Mouse (Mus musculus) forebrain, embryonic 14.5 days (tissue): ENCODE measurements around the gene Ykt6. TPM values are rescaled to one million over a fixed set of nuclear protein-coding genes. Genes with fewer than 3 reads are reported as not detected.

Experiments used
- ATAC-seq: fragments of 200-750 bp; cut with Nextera tagmentation; 2 replicates; pipeline ENCODE4 v1.8.0; 2017; ENCODE audit warnings: mild to moderate bottlenecking, moderate library complexity
- DNase-seq: peaks from one replicate; pipeline ENCODE4 v3.0.0-alpha.2; 2015; ENCODE audit warnings: low spot score
- H3K27ac ChIP-seq: fragments of 300-500 bp; sonication (generic); 2 replicates; pipeline ENCODE4 v1.5.1; 2014; ENCODE audit warnings: low read depth, mild to moderate bottlenecking, control low read depth, low read length, moderate library complexity
- H3K27me3 ChIP-seq: fragments of 300-500 bp; sonication (generic); replicated peaks from 2 replicates; pipeline ENCODE4 v1.6.1; 2014; ENCODE audit warnings: low read length, control low read depth, mixed read lengths; ENCODE audit not compliant: control insufficient read depth, insufficient read depth
- H3K36me3 ChIP-seq: fragments of 300-500 bp; sonication (generic); 2 replicates; pipeline ENCODE4 v1.6.1; 2014; ENCODE audit warnings: low read length, control low read depth; ENCODE audit not compliant: control insufficient read depth, insufficient read depth
- H3K4me1 ChIP-seq: fragments of 300-500 bp; sonication (generic); 2 replicates; pipeline ENCODE4 v1.6.1; 2014; ENCODE audit warnings: antibody characterized with exemption, low read length, control low read depth; ENCODE audit not compliant: control insufficient read depth, insufficient read depth
- H3K4me2 ChIP-seq: fragments of 300-500 bp; sonication (generic); 2 replicates; pipeline ENCODE4 v1.6.1; 2014; ENCODE audit warnings: mild to moderate bottlenecking, control low read depth, low read length
- H3K4me3 ChIP-seq: fragments of 300-500 bp; sonication (generic); 2 replicates; pipeline ENCODE4 v1.5.1; 2014; ENCODE audit warnings: low read depth, low read length, control low read depth
- H3K9ac ChIP-seq: fragments of 300-500 bp; sonication (generic); 2 replicates; pipeline ENCODE4 v1.6.1; 2014; ENCODE audit warnings: mild to moderate bottlenecking, low read length, control low read depth, moderate library complexity
- H3K9me3 ChIP-seq: fragments of 300-500 bp; sonication (generic); replicated peaks from 2 replicates; pipeline ENCODE4 v1.6.1; 2016; ENCODE audit warnings: low read length, control low read depth, mixed read lengths; ENCODE audit not compliant: control insufficient read depth
- WGBS: fragments of 180-500 bp; shearing (Covaris S2); extraction: QIAGEN DNeasy Blood & Tissue Kit; methylation state at CpG from one replicate; pipeline ENCODE4 v1.1.7; 2014; 5-methylcytosine and 5-hydroxymethylcytosine counted together
- polyA plus RNA-seq: library from polyadenylated mRNA; unstranded; fragments of >200 nt; fragmentation: Nextera tagmentation; extraction: Ambion mirVana; gene quantifications from 2 replicates; pipeline ENCODE4 v1.2.1, GENCODE M21; 2014

Ykt6 gene
- polyA plus RNA-seq, 1 experiment from 2014 or later: 46.3 TPM

GRCm38 (mm10) chr11:5994212-5994611, 38.7 kb downstream of the Ykt6 start:
- H3K9me3 ChIP-seq: no peaks in the 10 kb centered on the region
- no peaks in the 10 kb centered on the region for H3K36me3 ChIP-seq
- no peak overlapping the region for H3K9ac ChIP-seq
- no peak overlapping the region for H3K4me2 ChIP-seq
- WGBS: 90% methylated on average over 5 of the region's 5 CpGs
- no peak overlapping the region for H3K4me3 ChIP-seq
- DNase-seq (no peak), ATAC-seq (no peak)
- no peak overlapping the region for H3K27ac ChIP-seq
- H3K4me1 ChIP-seq: no peaks in the 10 kb centered on the region
- no peaks in the 10 kb centered on the region for H3K27me3 ChIP-seq

GRCm38 (mm10) chr11:5994880-5995279, 39.4 kb downstream of the Ykt6 start:
- peaks cover 4% of the 10 kb centered on the region; the same call in 1 of the 2 replicates for H3K4me1 ChIP-seq
- H3K27ac ChIP-seq: no peak overlapping the region
- no peak overlapping the region for H3K4me3 ChIP-seq
- DNase-seq (no peak), ATAC-seq (no peak)
- no peaks in the 10 kb centered on the region for H3K27me3 ChIP-seq
- no peak overlapping the region for H3K4me2 ChIP-seq
- H3K36me3 ChIP-seq: no peaks in the 10 kb centered on the region
- no peak overlapping the region for H3K9ac ChIP-seq
- no peaks in the 10 kb centered on the region for H3K9me3 ChIP-seq
- WGBS: 72% methylated on average over 3 of the region's 3 CpGs

GRCm38 (mm10) chr11:5995989-5996388, 40.5 kb downstream of the Ykt6 start:
- Histone ChIP-seq H3K4me2 (no peak overlapping the region), H3K36me3 (no peaks in the 10 kb centered on the region), H3K27me3 (no peaks in the 10 kb centered on the region), H3K27ac (no peak overlapping the region), H3K9ac (no peak overlapping the region), H3K4me3 (no peak overlapping the region), H3K9me3 (no peaks in the 10 kb centered on the region), H3K4me1 (peaks cover 14% of the 10 kb centered on the region)
- peak; percentile 57 for ATAC-seq
- DNase-seq: peak; percentile 86
- 10% methylated on average over 8 of the region's 8 CpGs for WGBS

GRCm38 (mm10) chr11:5998472-5998871, 43.0 kb downstream of the Ykt6 start:
- Histone ChIP-seq H3K4me1 (peaks cover 14% of the 10 kb centered on the region), H3K9ac (no peak overlapping the region), H3K9me3 (no peaks in the 10 kb centered on the region), H3K27ac (no peak overlapping the region), H3K36me3 (no peaks in the 10 kb centered on the region), H3K27me3 (no peaks in the 10 kb centered on the region), H3K4me2 (no peak overlapping the region), H3K4me3 (no peak overlapping the region)
- WGBS: 96% methylated on average over 2 of the region's 2 CpGs
- ATAC-seq: no peak
- no peak for DNase-seq

- 6% methylated on average over 8 of the region's 8 CpGs for WGBS
- peaks cover 14% of the 10 kb centered on the region for H3K4me1 ChIP-seq
Measured at GRCm38 (mm10) chr11:5999832-6000771, 44.6 kb downstream of the Ykt6 start.

GRCm38 (mm10) chr11:6000961-6001682, 45.6 kb downstream of the Ykt6 start:
- Histone ChIP-seq H3K4me2 (no peak overlapping the region), H3K4me1 (peaks cover 14% of the 10 kb centered on the region), H3K27me3 (no peaks in the 10 kb centered on the region), H3K36me3 (no peaks in the 10 kb centered on the region), H3K4me3 (no peak overlapping the region), H3K9me3 (no peaks in the 10 kb centered on the region), H3K9ac (peak overlapping the region; percentile 25; the same call in 1 of the 2 replicates), H3K27ac (0 out of 2 replicates have a peak overlapping the region, but pooled peaks have one; percentile 55)
- no peak for ATAC-seq
- no peak for DNase-seq
- WGBS: 77% methylated on average over 14 of the region's 14 CpGs

More at GRCm38 (mm10) chr11:5999832-6000771, 44.6 kb downstream of the Ykt6 start:
- Histone ChIP-seq H3K36me3 (no peaks in the 10 kb centered on the region), H3K9ac (peak overlapping the region; percentile 25; the same call in 1 of the 2 replicates), H3K4me2 (peak overlapping the region; percentile 12; the same call in 1 of the 2 replicates), H3K27ac (peak overlapping the region; percentile 76), H3K27me3 (no peaks in the 10 kb centered on the region), H3K4me3 (no peak overlapping the region), H3K9me3 (no peaks in the 10 kb centered on the region)
- ATAC-seq (peak; percentile 92), DNase-seq (peak; percentile 88)

- Histone ChIP-seq H3K27ac (no peak overlapping the region), H3K4me3 (no peak overlapping the region), H3K27me3 (no peaks in the 10 kb centered on the region), H3K4me2 (no peak overlapping the region), H3K9ac (no peak overlapping the region), H3K36me3 (no peaks in the 10 kb centered on the region), H3K4me1 (peaks cover 14% of the 10 kb centered on the region), H3K9me3 (no peaks in the 10 kb centered on the region)
- WGBS: 82% methylated on average over 9 of the region's 9 CpGs
- ATAC-seq: no peak
- DNase-seq: no peak
Measured at GRCm38 (mm10) chr11:6001981-6002649, 46.6 kb downstream of the Ykt6 start.

- DNase-seq: no peak
- Histone ChIP-seq H3K27me3 (no peaks in the 10 kb centered on the region), H3K27ac (no peak overlapping the region), H3K4me3 (no peak overlapping the region), H3K4me1 (peaks cover 14% of the 10 kb centered on the region), H3K9ac (no peak overlapping the region), H3K9me3 (no peaks in the 10 kb centered on the region), H3K36me3 (no peaks in the 10 kb centered on the region), H3K4me2 (no peak overlapping the region)
- ATAC-seq: no peak
- 43% methylated on average over 2 of the region's 2 CpGs for WGBS
Measured at GRCm38 (mm10) chr11:6003046-6003639, 47.6 kb downstream of the Ykt6 start.
